Mouse (Mus musculus): ENCODE measurements around the gene Dcun1d4.

GRCm38 (mm10) chr5:73569181-73569580 is 88.4 kb downstream of the Dcun1d4 start:
- TF ChIP-seq POLR2A (IDR thresholded peaks at IDR 0.05; ENCODE audit: insufficient read length, low read depth) = no peak
- TF ChIP-seq MAX (IDR thresholded peaks at IDR 0.05; ENCODE audit: low read depth) = no peak
- no peak for TF ChIP-seq MYOD1 (IDR thresholded peaks at IDR 0.05; ENCODE audit: control insufficient read depth in 1 of 3, insufficient read length in 2 of 3, low read depth in 2 of 3)
- TF ChIP-seq MYOG (IDR thresholded peaks at IDR 0.05; ENCODE audit: control insufficient read depth in 1 of 3, insufficient read depth in 1 of 3, insufficient read length in 2 of 3, low read depth in 2 of 3) = no peak
- no peak for TF ChIP-seq TCF3 (IDR thresholded peaks at IDR 0.05; ENCODE audit: insufficient read length, low read depth)
- no peak for TF ChIP-seq TCF12 (IDR thresholded peaks at IDR 0.05; ENCODE audit: insufficient read depth, poor library complexity, severe bottlenecking)
- no peak for TF ChIP-seq USF1 (IDR thresholded peaks at IDR 0.05; ENCODE audit: low read depth)
- no peak for TF ChIP-seq POLR2AphosphoS2 (IDR thresholded peaks at IDR 0.05; ENCODE audit: insufficient read length, low read depth)
- no peak for TF ChIP-seq E2F4 (IDR thresholded peaks at IDR 0.05; ENCODE audit: insufficient read depth)

All from myocyte (in vitro differentiated cells).